Mouse (Mus musculus): ENCODE data around the gene Nkap. TPM values are rescaled to one million over a fixed set of nuclear protein-coding genes. Genes with fewer than 3 reads are reported as not detected.
"Not testable (repeated sequence)": the region's sequence is repeated elsewhere in the genome, so short reads cannot be mapped to it uniquely, and the experiment has no call there.

Nkap gene
- polyA plus RNA-seq, 1 experiment from 2014 or later = 19.1 TPM

DNA sequence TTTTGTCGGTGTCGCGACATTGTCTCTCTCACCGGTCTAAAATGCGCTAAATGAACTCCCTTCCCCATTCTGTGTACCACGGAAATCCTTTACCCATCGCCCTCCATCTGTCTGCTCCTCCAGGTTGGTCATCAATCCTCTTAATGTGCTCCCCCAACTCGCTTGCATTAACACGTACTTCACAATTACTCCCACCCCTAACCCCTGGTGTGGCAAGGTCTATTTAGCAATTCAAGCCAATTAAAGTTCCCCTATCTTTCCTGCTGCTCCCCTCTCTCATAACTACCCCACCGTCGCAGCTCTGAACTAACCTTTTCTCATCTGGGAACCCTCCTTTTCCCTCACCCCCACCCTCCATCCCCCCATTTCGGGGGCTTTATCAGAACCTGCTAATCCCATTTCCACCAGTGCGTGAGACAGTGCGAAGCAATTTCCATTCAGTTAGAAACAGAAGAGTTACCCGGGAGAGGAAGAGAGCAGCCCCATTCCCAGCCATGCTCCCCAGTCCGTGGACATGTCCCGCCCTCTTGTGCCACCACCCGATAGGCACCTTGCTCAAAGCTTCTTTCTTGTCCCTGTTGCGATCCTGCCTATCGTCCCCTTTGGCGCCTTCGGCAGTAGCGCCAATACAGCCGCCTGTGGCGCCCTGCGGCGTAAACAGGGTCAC, 16.9 kb upstream of the Nkap start:
- Histone ChIP-seq H3K36me3 (no peaks in the 10 kb centered on the region), H3K4me3 (peak overlapping the region; percentile 61), H3K4me1 (peaks cover 9% of the 10 kb centered on the region; the same call in 1 of the 2 replicates), H3K9ac (replicated peaks) (peak overlapping the region; percentile 71), H3K4me2 (replicated peaks) (peak overlapping the region; percentile 60), H3K9me3 (no peaks in the 10 kb centered on the region), H3K27me3 (no peaks in the 10 kb centered on the region), H3K27ac (replicated peaks) (peak overlapping the region; percentile 88)
- WGBS = 17% methylated on average over 27 of the region's 27 CpGs
- peak; percentile 83 for ATAC-seq (replicated peaks)

DNA sequence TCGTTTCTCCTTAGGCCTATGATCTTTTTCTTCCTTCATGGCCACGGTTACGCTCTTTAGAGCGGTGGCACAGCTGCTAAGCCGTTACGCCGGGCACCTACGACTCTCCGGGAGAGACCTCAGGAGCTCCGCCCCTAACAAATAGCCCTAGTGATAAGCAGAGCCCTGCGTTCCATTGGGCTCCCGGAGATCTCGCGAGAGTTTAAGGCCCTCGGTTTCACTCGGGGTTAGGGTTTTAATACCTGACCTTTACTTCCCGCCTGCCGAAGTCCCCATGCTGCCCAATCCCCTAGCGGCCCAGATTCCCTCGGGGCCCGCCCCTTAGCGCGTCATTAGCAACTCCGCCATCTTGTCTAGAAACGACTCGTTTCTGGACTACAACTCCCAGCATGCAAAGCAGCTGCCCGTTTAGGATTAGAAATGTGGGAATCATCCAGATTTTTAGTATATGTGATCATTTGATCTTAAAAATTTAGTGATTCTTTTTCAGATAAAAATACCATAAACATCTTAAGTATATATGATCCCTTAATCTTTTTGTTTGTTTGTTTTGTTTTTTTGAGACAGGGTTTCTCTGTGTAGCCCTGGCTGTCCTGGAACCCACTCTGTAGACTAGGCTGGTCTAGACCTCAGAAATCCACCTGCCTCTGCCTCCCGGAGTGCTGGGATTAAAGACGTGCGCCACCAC, 16.3 kb upstream of the Nkap start, which contains the start of gene Upf3b:
Upf3b (minus strand) TSS at position 130 of the 688 bp plus-strand sequence.
- Histone ChIP-seq H3K9me3 (no peaks in the 10 kb centered on the region), H3K9ac (replicated peaks) (peak within 1 kb of the TSS; percentile 71), H3K36me3 (no peaks in the 10 kb centered on the region), H3K27me3 (no peaks in the 10 kb centered on the region), H3K4me3 (peak within 1 kb of the TSS; percentile 61), H3K4me2 (replicated peaks) (peak within 1 kb of the TSS; percentile 60), H3K27ac (replicated peaks) (peak within 1 kb of the TSS; percentile 88), H3K4me1 (peaks cover 9% of the 10 kb centered on the region; the same call in 1 of the 2 replicates)
- ATAC-seq (replicated peaks) = peak; percentile 99
- 19% methylated on average over 30 of the region's 30 CpGs for WGBS

DNA sequence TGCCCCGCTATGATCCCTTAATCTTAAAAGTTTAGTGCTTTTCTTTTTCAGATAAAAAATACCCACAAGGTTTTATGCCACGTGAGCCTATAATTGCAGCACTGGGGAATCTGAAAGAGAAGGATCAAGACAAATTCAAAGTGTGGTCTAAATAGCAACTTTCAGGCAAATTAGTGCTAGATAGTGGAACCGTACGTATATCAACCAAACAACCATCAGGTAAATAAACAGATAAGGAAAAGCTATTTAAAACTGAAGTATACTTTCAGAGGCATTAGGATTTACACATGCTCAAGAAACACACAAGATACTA, 15.8 kb upstream of the Nkap start:
- Histone ChIP-seq H3K9me3 (no peaks in the 10 kb centered on the region), H3K36me3 (no peaks in the 10 kb centered on the region), H3K4me1 (peaks cover 9% of the 10 kb centered on the region; the same call in 1 of the 2 replicates), H3K27me3 (no peaks in the 10 kb centered on the region), H3K9ac (replicated peaks) (no peak overlapping the region), H3K4me3 (no peak overlapping the region), H3K4me2 (replicated peaks) (no peak overlapping the region), H3K27ac (replicated peaks) (no peak overlapping the region)
- WGBS = 79% methylated on average over 4 of the region's 4 CpGs
- ATAC-seq (replicated peaks) = no peak

DNA sequence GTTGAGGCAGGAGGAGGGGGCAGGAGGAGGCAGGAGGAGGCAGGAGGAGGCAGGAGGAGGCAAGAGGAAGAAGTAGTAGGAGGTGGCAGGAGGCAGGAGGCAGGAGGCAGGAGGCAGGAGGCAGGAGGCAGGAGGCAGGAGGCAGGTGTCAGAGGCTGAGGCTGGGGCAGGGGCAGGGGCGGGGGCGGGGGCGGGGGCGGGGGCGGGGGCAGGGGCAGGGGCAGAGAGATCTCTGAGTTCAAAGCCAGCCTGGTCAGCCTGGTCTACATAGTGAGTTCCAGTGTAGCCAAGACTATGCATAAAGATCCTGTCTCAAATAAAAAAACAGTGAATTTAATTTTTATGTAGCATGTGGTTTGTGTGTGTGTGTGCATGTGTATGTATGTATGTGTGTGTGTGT, 9.5 kb upstream of the Nkap start:
- H3K27ac ChIP-seq (replicated peaks) = no peak overlapping the region
- no peak overlapping the region for H3K4me3 ChIP-seq
- no peaks in the 10 kb centered on the region for H3K4me1 ChIP-seq
- no peaks in the 10 kb centered on the region for H3K27me3 ChIP-seq
- no peak overlapping the region for H3K4me2 ChIP-seq (replicated peaks)
- ATAC-seq (replicated peaks) = no peak
- H3K9me3 ChIP-seq = no peaks in the 10 kb centered on the region
- H3K9ac ChIP-seq (replicated peaks) = no peak overlapping the region
- no peaks in the 10 kb centered on the region for H3K36me3 ChIP-seq
- WGBS = no CpG with 5 or more reads among the region's 5 CpGs

DNA sequence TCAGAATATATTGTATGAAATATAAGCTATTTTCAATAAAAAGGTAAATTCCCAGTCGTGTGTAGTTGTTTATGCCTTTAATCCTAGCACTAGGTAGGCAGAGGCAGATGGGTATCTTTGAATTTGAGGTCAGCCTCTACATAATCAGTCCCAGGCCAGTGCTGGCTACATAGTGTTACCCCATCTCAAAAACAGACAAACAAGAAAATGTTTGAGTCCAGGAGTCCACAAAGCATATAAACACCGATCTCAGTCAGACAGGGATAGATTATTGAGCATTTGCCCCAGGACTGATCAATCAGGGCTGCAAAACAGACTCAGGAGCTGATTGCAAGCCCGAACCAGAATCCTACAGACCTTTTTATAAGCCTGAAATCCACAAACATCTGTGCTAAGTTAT, 7.0 kb upstream of the Nkap start:
- no peaks in the 10 kb centered on the region for H3K9me3 ChIP-seq
- 64% methylated on average over 3 of the region's 3 CpGs for WGBS
- ATAC-seq (replicated peaks) = no peak

DNA sequence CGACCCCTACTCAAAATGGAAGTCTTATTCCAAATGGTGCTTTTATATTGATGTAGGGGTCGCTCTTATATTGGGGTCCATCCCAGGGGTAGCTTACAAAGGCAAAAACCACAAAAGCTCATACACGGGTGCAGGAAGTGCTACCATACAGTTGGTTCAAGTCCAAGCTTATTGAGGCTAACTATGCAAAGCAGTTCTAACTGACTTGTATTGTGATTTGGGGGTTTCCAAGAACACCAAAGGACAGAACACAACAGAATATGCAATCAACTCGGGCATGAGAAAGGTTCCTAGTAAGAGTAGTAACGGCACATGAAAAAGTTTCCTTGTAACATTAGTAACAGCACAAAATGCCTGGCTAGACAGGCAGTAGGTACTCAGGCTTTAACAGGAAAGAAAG, 6.4 kb upstream of the Nkap start:
- no peak overlapping the region for H3K9ac ChIP-seq (replicated peaks)

More for the DNA sequence above, 7.0 kb upstream of the Nkap start:
- H3K4me2 ChIP-seq (replicated peaks) = no peak overlapping the region
- H3K36me3 ChIP-seq = no peaks in the 10 kb centered on the region
- H3K27me3 ChIP-seq = no peaks in the 10 kb centered on the region
- H3K27ac ChIP-seq (replicated peaks) = no peak overlapping the region
- no peak overlapping the region for H3K4me3 ChIP-seq
- no peak overlapping the region for H3K9ac ChIP-seq (replicated peaks)
- H3K4me1 ChIP-seq = no peaks in the 10 kb centered on the region

DNA sequence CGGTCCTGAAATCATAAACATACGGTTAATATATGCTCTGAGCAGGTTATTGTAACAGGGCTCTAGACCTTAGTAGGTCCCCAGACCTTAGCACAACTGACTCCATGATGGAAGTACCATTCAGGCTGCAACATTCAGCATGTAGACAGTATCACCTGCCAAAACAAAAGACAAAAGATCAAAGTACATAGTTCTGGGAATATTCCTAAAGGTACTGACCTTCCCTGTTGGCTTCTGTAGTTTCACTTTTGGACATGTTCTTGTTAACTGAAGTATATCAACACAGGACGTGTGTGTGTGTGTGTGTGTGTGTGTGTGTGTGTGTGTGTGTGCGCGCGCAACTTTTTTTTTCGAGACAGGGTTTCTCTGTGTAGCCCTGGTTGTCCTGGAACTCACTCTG, 1.1 kb upstream of the Nkap start:
- 92% methylated on average over 7 of the region's 7 CpGs for WGBS

More for the DNA sequence above, 6.4 kb upstream of the Nkap start:
- Histone ChIP-seq H3K4me2 (replicated peaks) (no peak overlapping the region), H3K4me3 (no peak overlapping the region), H3K27ac (replicated peaks) (no peak overlapping the region), H3K36me3 (no peaks in the 10 kb centered on the region), H3K4me1 (no peaks in the 10 kb centered on the region), H3K27me3 (no peaks in the 10 kb centered on the region), H3K9me3 (no peaks in the 10 kb centered on the region)
- no peak for ATAC-seq (replicated peaks)
- 75% methylated on average over 5 of the region's 5 CpGs for WGBS

DNA sequence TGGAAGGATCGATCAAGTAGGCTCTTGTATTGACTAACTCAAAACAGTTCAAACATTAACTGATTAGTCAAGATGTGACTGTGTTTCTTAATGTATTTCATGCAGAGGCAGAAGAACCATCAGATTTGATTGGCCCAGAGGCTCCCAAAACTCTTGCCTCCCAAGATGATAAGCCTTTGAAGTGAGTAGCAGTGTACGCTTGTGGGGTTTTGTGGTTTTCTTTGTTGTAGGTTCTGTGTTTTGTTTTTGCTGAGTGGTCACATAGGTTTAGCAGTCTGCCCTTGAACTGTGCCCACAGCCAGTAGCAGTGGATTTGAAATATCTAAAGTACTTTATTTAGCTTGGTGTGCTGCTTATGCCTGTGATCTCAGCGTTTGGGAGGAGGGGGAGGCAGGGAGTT, 15.1 kb downstream of the Nkap start:
- Histone ChIP-seq H3K36me3 (peaks cover 20% of the 10 kb centered on the region; the same call in 1 of the 2 replicates), H3K4me3 (no peak overlapping the region), H3K27me3 (no peaks in the 10 kb centered on the region), H3K9ac (replicated peaks) (no peak overlapping the region), H3K27ac (replicated peaks) (no peak overlapping the region), H3K9me3 (no peaks in the 10 kb centered on the region), H3K4me1 (no peaks in the 10 kb centered on the region), H3K4me2 (replicated peaks) (no peak overlapping the region)
- WGBS = 91% methylated on average over 3 of the region's 3 CpGs
- no peak for ATAC-seq (replicated peaks)

More for the DNA sequence above, 1.1 kb upstream of the Nkap start:
- H3K36me3 ChIP-seq = no peaks in the 10 kb centered on the region
- no peak for ATAC-seq (replicated peaks)
- peaks cover 13% of the 10 kb centered on the region for H3K4me1 ChIP-seq
- H3K4me3 ChIP-seq = no peak overlapping the region
- no peaks in the 10 kb centered on the region for H3K27me3 ChIP-seq
- no peaks in the 10 kb centered on the region for H3K9me3 ChIP-seq
- H3K4me2 ChIP-seq (replicated peaks) = no peak overlapping the region
- H3K9ac ChIP-seq (replicated peaks) = no peak overlapping the region
- H3K27ac ChIP-seq (replicated peaks) = no peak overlapping the region

DNA sequence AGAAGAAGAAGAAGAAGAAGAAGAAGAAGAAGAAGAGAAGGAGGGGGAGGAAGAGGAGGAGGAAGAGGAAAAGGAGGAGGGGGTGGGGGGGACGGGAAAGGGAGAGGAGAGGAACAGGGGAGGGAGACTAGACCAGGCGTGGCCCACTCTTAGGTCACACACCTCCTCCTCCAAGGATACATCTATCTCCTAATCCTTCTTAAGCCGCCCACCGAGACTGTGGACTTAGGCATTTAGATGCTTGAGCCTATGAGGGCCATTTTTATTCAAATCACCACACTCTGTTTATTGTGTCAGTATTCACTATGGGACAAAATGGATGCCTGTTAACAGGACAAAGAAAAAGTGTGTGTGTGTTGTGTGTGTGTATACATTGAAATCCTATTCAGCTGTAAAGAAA, 17.9 kb downstream of the Nkap start:
- not testable (repeated sequence) for H3K9me3 ChIP-seq; ATAC-seq (replicated peaks); H3K27me3 ChIP-seq; H3K9ac ChIP-seq (replicated peaks); H3K4me2 ChIP-seq (replicated peaks); H3K27ac ChIP-seq (replicated peaks); H3K4me3 ChIP-seq; H3K4me1 ChIP-seq
- WGBS = 53% methylated on average over 2 of the region's 4 CpGs
- H3K36me3 ChIP-seq = peaks cover 19% of the 10 kb centered on the region; the same call in 1 of the 2 replicates

DNA sequence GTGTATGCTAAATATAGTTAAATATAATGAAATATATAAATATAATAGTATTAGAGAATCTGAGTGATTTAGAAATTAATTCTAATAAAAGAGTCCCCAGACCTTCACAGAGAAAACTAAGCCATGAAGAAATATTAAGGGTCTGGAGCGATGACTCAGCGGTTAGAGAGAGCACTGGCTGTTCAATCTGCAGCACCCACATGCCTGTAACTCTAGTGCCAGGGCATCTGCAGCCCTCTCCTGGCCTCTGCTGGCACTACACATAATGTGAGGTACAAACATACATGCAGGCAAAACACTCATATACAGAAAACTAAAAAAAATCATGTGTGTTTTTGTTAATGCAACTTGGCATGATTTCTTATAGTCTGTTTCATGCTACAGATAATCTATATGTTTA, 18.4 kb downstream of the Nkap start:
- Histone ChIP-seq H3K36me3 (peaks cover 19% of the 10 kb centered on the region; the same call in 1 of the 2 replicates), H3K9ac (replicated peaks) (no peak overlapping the region), H3K4me2 (replicated peaks) (no peak overlapping the region), H3K4me3 (no peak overlapping the region), H3K27ac (replicated peaks) (no peak overlapping the region), H3K9me3 (no peaks in the 10 kb centered on the region), H3K27me3 (no peaks in the 10 kb centered on the region), H3K4me1 (no peaks in the 10 kb centered on the region)
- 88% methylated on average over 2 of the region's 2 CpGs for WGBS
- ATAC-seq (replicated peaks) = no peak

DNA sequence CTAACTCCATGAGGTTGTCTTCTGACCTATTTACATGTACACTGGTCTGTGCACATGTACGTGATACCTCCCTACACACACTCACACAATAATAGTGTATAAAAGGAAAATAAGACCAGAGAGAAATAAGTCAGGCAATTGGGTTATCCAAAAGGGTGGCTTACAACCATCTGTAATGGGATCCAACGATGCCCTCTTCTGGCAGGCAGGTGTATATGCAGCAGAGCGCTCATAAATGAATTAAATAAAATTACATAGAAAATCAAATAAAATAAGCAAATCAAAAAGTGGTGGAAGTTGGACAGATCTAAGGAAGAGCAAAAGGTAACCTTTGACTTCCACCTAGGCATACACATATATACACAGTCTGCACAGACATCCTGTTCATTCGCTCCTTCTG, 31.2 kb downstream of the Nkap start:
- 61% methylated on average over 4 of the region's 4 CpGs for whole genome bisulfite sequencing
- no peak for ATAC-seq (replicated peaks)
- H3K4me1 ChIP-seq = no peaks in the 10 kb centered on the region
- no peaks in the 10 kb centered on the region for H3K36me3 ChIP-seq
- H3K9ac ChIP-seq (replicated peaks) = no peak overlapping the region
- H3K27me3 ChIP-seq = no peaks in the 10 kb centered on the region
- no peak overlapping the region for H3K4me3 ChIP-seq
- no peak overlapping the region for H3K4me2 ChIP-seq (replicated peaks)
- H3K27ac ChIP-seq (replicated peaks) = no peak overlapping the region
- no peaks in the 10 kb centered on the region for H3K9me3 ChIP-seq

DNA sequence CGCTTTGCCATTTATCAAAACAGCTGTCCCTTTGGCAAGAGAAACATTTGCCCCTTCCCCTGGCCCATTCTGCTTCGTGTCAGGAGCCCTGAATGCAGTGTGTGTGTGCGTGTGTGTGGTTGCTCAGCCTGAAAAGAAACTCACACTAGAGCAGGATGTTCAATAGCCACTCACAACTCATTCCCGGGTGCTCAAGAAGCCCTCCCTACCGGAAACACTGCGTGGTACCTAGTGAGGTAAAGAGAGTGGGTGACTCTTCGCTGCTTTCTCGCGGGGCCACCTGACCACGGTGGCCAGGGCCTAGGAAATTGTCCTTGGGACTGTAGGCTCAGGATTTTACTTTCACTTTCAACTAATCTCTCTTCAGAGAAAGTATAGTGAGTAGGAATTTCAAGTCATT, 34.6 kb downstream of the Nkap start:
- Histone ChIP-seq H3K4me1 (no peaks in the 10 kb centered on the region), H3K36me3 (no peaks in the 10 kb centered on the region), H3K4me2 (replicated peaks) (no peak overlapping the region), H3K9ac (replicated peaks) (no peak overlapping the region), H3K27me3 (no peaks in the 10 kb centered on the region), H3K9me3 (no peaks in the 10 kb centered on the region), H3K4me3 (no peak overlapping the region), H3K27ac (replicated peaks) (no peak overlapping the region)
- ATAC-seq (replicated peaks) = no peak
- 69% methylated on average over 10 of the region's 10 CpGs for WGBS
